Mouse (Mus musculus) Patski (cell line): ENCODE data around the gene Stx2. TPM values are rescaled to one million over a fixed set of nuclear protein-coding genes. Genes with fewer than 3 reads are reported as not detected.

Experiments used
- ATAC-seq: fragments of 100-300 bp; one replicate; pipeline ENCODE4 v1.8.0; 2021
- CTCF ChIA-PET: fragments of 350-600 bp; sonication (Branson Sonifier 250); formaldehyde crosslinking; loops from one replicate; lab custom pipeline; 2022; ENCODE audit warnings: inconsistent platforms; lab: Charles Lee
- POLR2A ChIA-PET: fragments of 350-600 bp; sonication (Branson Sonifier 250); formaldehyde crosslinking; loops from one replicate; lab custom pipeline; 2022; ENCODE audit warnings: antibody characterized with exemption, inconsistent platforms; lab: Charles Lee
- DNase-seq: peaks from one replicate; pipeline ENCODE4 v3.0.0-alpha.2; 2011; ENCODE audit warnings: low read depth, low spot score
- H3K27me3 ChIP-seq: fragments of 371-371 bp; one replicate; pipeline ENCODE4 v1.5.1; 2021
- CTCF ChIP-seq: fragments of 100-300 bp; IDR thresholded peaks from one replicate; pipeline ENCODE4 v1.5.1; 2021
- in situ Hi-C: fragments of 300-500 bp; cut with MboI; formaldehyde crosslinking; loops from 3 replicates; pipeline ENCODE4 v1.11.1; 2018; ENCODE audit warnings: low pct_unique_long_range_greater_than_20kb, mixed read lengths
- polyA plus RNA-seq: library from polyadenylated mRNA; unstranded; gene quantifications from one replicate; pipeline ENCODE4 v1.2.3, GENCODE M21; 2021

The Stx2 gene
- 62.1 TPM for polyA plus RNA-seq

- ChIA-PET POLR2A (interaction anchor here (0.7 to 1.3 kb wide), 4 partner anchors 8 to 38 kb away, joined by 3 to 7 read pairs (median 4); no protein-coding TSS in a partner anchor), CTCF (interaction anchor here (1.5 kb wide), 1 partner anchor 10 kb away, joined by 6 read pairs; no protein-coding TSS in a partner anchor)
- H3K27me3 ChIP-seq = no peaks in the 10 kb centered on the region
- no peak for TF ChIP-seq CTCF
- in situ Hi-C loops = loop anchor here (25.0 kb wide), 1 partner anchor 1396 kb away; no protein-coding TSS in a partner anchor
- ATAC-seq = peak; percentile 90
- no peak for DNase-seq
These were observed at the start of gene Stx2 for GRCm38 (mm10) chr5:129008412-129008826. Gene Stx2 (minus strand): TSS chr5:129008574.

GRCm38 (mm10) chr5:129054675-129055284 is 46.4 kb upstream of the Stx2 start:
- in situ Hi-C loops = loop anchor here (25.0 kb wide), 1 partner anchor 333 kb away; no protein-coding TSS in a partner anchor
- ATAC-seq (no peak), DNase-seq (no peak)
- CTCF ChIA-PET = no interaction called here
- POLR2A ChIA-PET = no interaction called here
- TF ChIP-seq CTCF = no peak
- H3K27me3 ChIP-seq = peaks cover 20% of the 10 kb centered on the region

GRCm38 (mm10) chr5:129052636-129053355 is 44.4 kb upstream of the Stx2 start:
- DNase-seq = no peak
- ATAC-seq = no peak

GRCm38 (mm10) chr5:129051910-129052309 is 43.5 kb upstream of the Stx2 start:
- DNase-seq (no peak), ATAC-seq (no peak)
- peak; percentile 18 for TF ChIP-seq CTCF
- ChIA-PET CTCF (no interaction called here), POLR2A (no interaction called here)
- in situ Hi-C loops = loop anchor here (25.0 kb wide), 1 partner anchor 335 kb away; no protein-coding TSS in a partner anchor
- H3K27me3 ChIP-seq = peaks cover 23% of the 10 kb centered on the region

More at GRCm38 (mm10) chr5:129052636-129053355, 44.4 kb upstream of the Stx2 start:
- TF ChIP-seq CTCF = no peak
- POLR2A ChIA-PET = no interaction called here
- H3K27me3 ChIP-seq = peaks cover 24% of the 10 kb centered on the region
- CTCF ChIA-PET = no interaction called here
- in situ Hi-C loops = loop anchor here (25.0 kb wide), 1 partner anchor 335 kb away; no protein-coding TSS in a partner anchor

- H3K27me3 ChIP-seq = peaks cover 25% of the 10 kb centered on the region
- TF ChIP-seq CTCF = no peak
- ChIA-PET POLR2A (no interaction called here), CTCF (no interaction called here)
- ATAC-seq (no peak), DNase-seq (no peak)
- in situ Hi-C loops = no loop called here
These were observed 41.0 kb upstream of the Stx2 start for GRCm38 (mm10) chr5:129049372-129049771.

- ChIA-PET POLR2A (interaction anchor here (0.6 to 0.7 kb wide), 3 partner anchors 13 to 346 kb away, joined by 4 to 5 read pairs (median 4); no protein-coding TSS in a partner anchor), CTCF (interaction anchor here (1.0 to 2.3 kb wide), 2 partner anchors 9 to 17 kb away, joined by 3 to 8 read pairs; no protein-coding TSS in a partner anchor)
- DNase-seq (no peak), ATAC-seq (no peak)
- peaks cover 15% of the 10 kb centered on the region for H3K27me3 ChIP-seq
- in situ Hi-C loops = no loop called here
- no peak for TF ChIP-seq CTCF
These were observed 37.5 kb upstream of the Stx2 start for GRCm38 (mm10) chr5:129045641-129046580.

- ChIA-PET CTCF (interaction anchor here (0.5 kb wide), 1 partner anchor 386 kb away, joined by 3 read pairs; no protein-coding TSS in a partner anchor), POLR2A (no interaction called here)
- no peak for TF ChIP-seq CTCF
- ATAC-seq = no peak
- in situ Hi-C loops = no loop called here
- no peak for DNase-seq
- no peaks in the 10 kb centered on the region for H3K27me3 ChIP-seq
These were observed 29.4 kb upstream of the Stx2 start for GRCm38 (mm10) chr5:129037739-129038138.

GRCm38 (mm10) chr5:129036678-129037077 is 28.3 kb upstream of the Stx2 start:
- CTCF ChIA-PET = interaction anchor here (1.6 kb wide), 1 partner anchor 9 kb away, joined by 3 read pairs; no protein-coding TSS in a partner anchor
- peak; percentile 45 for TF ChIP-seq CTCF
- no peaks in the 10 kb centered on the region for H3K27me3 ChIP-seq
- in situ Hi-C loops = no loop called here
- DNase-seq (no peak), ATAC-seq (no peak)
- POLR2A ChIA-PET = interaction anchor here (0.6 kb wide), 1 partner anchor 11 kb away, joined by 3 read pairs; no protein-coding TSS in a partner anchor

- ChIA-PET CTCF (interaction anchor here (0.8 kb wide), 1 partner anchor 10 kb away, joined by 3 read pairs; no protein-coding TSS in a partner anchor), POLR2A (interaction anchor here (0.6 kb wide), 1 partner anchor 239 kb away, joined by 4 read pairs; no protein-coding TSS in a partner anchor)
- no peak for TF ChIP-seq CTCF
- no peak for DNase-seq
- in situ Hi-C loops = no loop called here
- H3K27me3 ChIP-seq = no peaks in the 10 kb centered on the region
- no peak for ATAC-seq
These were observed 20.9 kb upstream of the Stx2 start for GRCm38 (mm10) chr5:129029131-129029723.
